7 mouse cellular contexts compared by ENCODE assay signal in the genomic region with DNA sequence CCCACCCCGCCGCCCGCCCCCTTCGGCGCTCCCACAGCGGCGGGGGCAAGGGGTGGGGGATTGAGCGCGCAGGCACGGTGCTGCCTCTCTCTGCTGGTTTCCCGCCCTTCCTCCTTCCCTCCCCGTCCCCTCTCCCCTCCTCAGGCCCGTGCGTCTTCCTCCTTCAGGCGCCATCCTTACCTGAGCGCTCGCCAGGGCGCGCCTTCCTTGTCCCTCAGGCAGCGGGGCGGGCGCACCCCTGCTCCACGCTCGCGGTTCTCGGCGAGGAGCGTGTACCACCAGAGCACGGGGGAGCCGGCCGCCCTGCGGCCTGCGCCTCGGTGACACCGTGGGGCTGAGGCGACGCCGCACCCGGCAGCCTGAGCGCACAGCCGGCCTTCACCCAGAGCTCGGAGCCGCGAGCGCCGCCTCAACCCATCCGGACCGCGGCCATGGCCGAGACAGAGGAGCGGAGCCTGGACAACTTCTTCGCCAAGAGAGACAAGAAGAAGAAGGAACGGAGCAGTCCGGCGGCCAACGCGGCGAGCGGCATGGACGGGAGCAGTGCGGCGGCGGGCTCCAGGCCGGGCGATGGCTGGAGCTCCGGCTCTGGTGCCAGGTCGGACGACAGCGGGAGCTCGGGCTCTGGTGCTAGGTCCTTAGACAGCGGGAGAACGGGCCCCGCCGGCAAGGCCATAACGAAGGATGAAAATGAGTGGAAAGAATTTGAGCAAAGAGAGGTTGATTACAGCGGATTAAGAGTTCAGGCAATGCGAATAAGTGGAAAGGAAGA. TPM values are rescaled to one million over a fixed set of nuclear protein-coding genes. Genes with fewer than 3 reads are reported as not detected.
DNase-seq lines count a peak whose midpoint lies in the region; ATAC-seq and TF ChIP-seq lines count a peak whose summit lies in the region.

No protein-coding gene starts in this region.

- no peak for TF ChIP-seq CTCF in lung, adult 2 months (IDR thresholded peaks at IDR 0.05; ENCODE audit: insufficient read depth, low read length)

- no peaks in the 10 kb centered on the region for H3K4me1 ChIP-seq in hindbrain, embryonic 11.5 days (replicated peaks; ENCODE audit: control insufficient read depth, insufficient read depth, low read length)
- H3K4me1 ChIP-seq in midbrain, embryonic 10.5 days = peaks cover 7% of the 10 kb centered on the region
- no peaks in the 10 kb centered on the region for H3K4me1 ChIP-seq in lung, adult 2 months (ENCODE audit: control insufficient read depth, insufficient read depth, low read length)

- DNase-seq in 3134 (ENCODE audit: extremely low read depth, insufficient read length, low spot score) (peak; percentile 46), ES-CJ7 (ENCODE audit: low read depth, low spot score) (peak; percentile 76)
- DNase-seq in hindbrain, embryonic 11.5 days (ENCODE audit: low spot score) = peak; percentile 26
- peak; percentile 32 for DNase-seq in midbrain, embryonic 10.5 days (ENCODE audit: low spot score)
- DNase-seq in Muller cell, postnatal 12 days (ENCODE audit: inconsistent ontology term) = no peak
- no peak for DNase-seq in cerebellum, adult 11 months
- no peak for DNase-seq in lung, adult 2 months

- H3K27ac ChIP-seq in hindbrain, embryonic 11.5 days (ENCODE audit: low read depth, low read length) = no peak overlapping the region
- H3K27ac ChIP-seq in midbrain, embryonic 10.5 days (replicated peaks) = no peak overlapping the region; the same call in 1 of the 2 replicates

- no peaks in the 10 kb centered on the region; the same call in 1 of the 2 replicates for H3K9me3 ChIP-seq in hindbrain, embryonic 11.5 days (ENCODE audit: control insufficient read depth, low read length)
- H3K9me3 ChIP-seq in midbrain, embryonic 10.5 days (replicated peaks) = peaks cover 53% of the 10 kb centered on the region

- H3K4me2 ChIP-seq in hindbrain, embryonic 11.5 days (replicated peaks; ENCODE audit: low read depth, low read length) = peak overlapping the region; percentile 46

- peak; percentile 78 for ATAC-seq in hindbrain, embryonic 11.5 days (ENCODE audit: low FRiP score)

- no peaks in the 10 kb centered on the region for H3K36me3 ChIP-seq in hindbrain, embryonic 11.5 days (ENCODE audit: control insufficient read depth, insufficient read depth, low read length)
- no peaks in the 10 kb centered on the region for H3K36me3 ChIP-seq in midbrain, embryonic 10.5 days

- 0 out of 2 replicates have a peak, but pooled peaks cover 7% of the 10 kb centered on the region for H3K27me3 ChIP-seq in hindbrain, embryonic 11.5 days (ENCODE audit: control insufficient read depth, insufficient read depth, low read length)
- H3K27me3 ChIP-seq in midbrain, embryonic 10.5 days (ENCODE audit: low read depth, poor library complexity, severe bottlenecking) = peaks cover 9% of the 10 kb centered on the region

- peak overlapping the region; percentile 33 for H3K4me3 ChIP-seq in hindbrain, embryonic 11.5 days (ENCODE audit: low read depth, low read length)
- peak overlapping the region; percentile 51 for H3K4me3 ChIP-seq in midbrain, embryonic 10.5 days
- H3K4me3 ChIP-seq in lung, adult 2 months (replicated peaks; ENCODE audit: extremely low read depth, low read depth, low read length) = no peak overlapping the region

- 8% methylated on average over 74 of the region's 77 CpGs for WGBS in hindbrain, embryonic 11.5 days
- WGBS in midbrain, embryonic 10.5 days = 8% methylated on average over 63 of the region's 77 CpGs
- WGBS in lung, adult 2 months = 10% methylated on average over 76 of the region's 77 CpGs

- peak overlapping the region; percentile 7; the same call in 1 of the 2 replicates for H3K9ac ChIP-seq in hindbrain, embryonic 11.5 days (ENCODE audit: low read depth, low read length)

- no peak for TF ChIP-seq POLR2A in lung, adult 2 months (IDR thresholded peaks at IDR 0.05; ENCODE audit: borderline replicate concordance, extremely low read depth, low read depth, low read length)

RNA-seq across cellular contexts. Expression of gene Gm21411, which starts 23.1 kb away (rescaled TPM):
- polyA plus RNA-seq in hindbrain, embryonic 11.5 days (2014; fragmentation: Nextera tagmentation; extraction: Ambion mirVana) = not detected in 2 replicates
- not detected in 2 replicates for polyA plus RNA-seq in midbrain, embryonic 10.5 days (2016; fragmentation: Nextera tagmentation; extraction: Ambion mirVana)
- polyA plus RNA-seq in lung, adult 2 months (2012; rRNA removed) = not detected in 2 replicates

RNA-seq across cellular contexts. Expression of gene Zfp989, which starts 39.3 kb away (rescaled TPM):
- polyA plus RNA-seq in hindbrain, embryonic 11.5 days (2014; fragmentation: Nextera tagmentation; extraction: Ambion mirVana) = not detected in 2 replicates
- not detected in 2 replicates for polyA plus RNA-seq in midbrain, embryonic 10.5 days (2016; fragmentation: Nextera tagmentation; extraction: Ambion mirVana)
- not detected in 2 replicates for polyA plus RNA-seq in lung, adult 2 months (2012; rRNA removed)

Comparison
In these comparisons a context has a peak if more than half of its experiments do, and no peak if none do; other contexts are left out.
1. DNase-seq: peak in 3134 (single experiment), ES-CJ7 (single experiment), hindbrain, embryonic 11.5 days (single experiment) and midbrain, embryonic 10.5 days (single experiment); none in Muller cell, postnatal 12 days (single experiment), cerebellum, adult 11 months (single experiment) and lung, adult 2 months (single experiment).